Mouse (Mus musculus): ENCODE data around the gene Suds3. TPM values are rescaled to one million over a fixed set of nuclear protein-coding genes. Genes with fewer than 3 reads are reported as not detected.

Suds3 gene
- polyA plus RNA-seq (2012; rRNA removed; ENCODE audit: low replicate concordance): 60.1 and 83.6 TPM in 2 replicates

GRCm38 (mm10) chr5:117115836-117116366 is at the start of gene Suds3:
Gene Suds3 (minus strand): TSS chr5:117116113.

DNA sequence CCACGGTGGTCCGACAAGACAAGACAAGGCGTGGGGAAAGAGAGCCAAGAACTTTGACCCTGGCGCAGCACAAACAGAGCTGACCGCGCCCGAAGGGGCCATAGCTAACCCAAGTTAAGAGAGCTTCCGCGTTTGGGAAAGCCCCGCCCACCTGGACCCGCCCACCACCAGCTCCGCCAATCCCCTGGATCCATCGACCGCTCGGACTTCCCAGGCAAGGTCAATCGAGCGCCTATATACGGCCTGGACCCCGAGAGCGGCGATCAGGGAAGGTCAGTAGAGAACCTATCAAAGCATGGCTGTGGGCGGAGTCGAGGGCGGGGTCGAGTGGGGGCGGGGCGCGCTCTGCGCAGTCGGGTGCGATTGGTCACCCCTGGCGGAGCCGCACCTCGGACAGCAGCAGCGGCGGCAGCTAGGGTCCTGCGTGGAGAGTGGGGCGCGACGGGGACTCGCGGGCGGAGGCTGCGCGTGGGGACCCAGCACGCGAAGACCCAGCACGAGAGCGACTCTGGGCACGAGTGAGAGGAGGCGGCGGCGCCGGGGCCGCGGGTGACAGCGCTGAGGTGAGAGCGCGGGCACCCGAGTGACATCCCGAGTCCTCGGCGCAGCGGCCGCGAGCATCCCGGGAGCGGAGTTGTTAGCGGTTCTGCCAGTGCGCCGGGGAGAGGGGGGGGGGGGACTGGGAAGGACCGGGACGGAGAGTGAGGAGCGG is 4.0 kb upstream of the Suds3 start, which contains the start of gene Taok3:
Gene Taok3, plus strand, starts transcription at position 353 of the 712 bp plus-strand sequence.

Other genes with a start within 250 kb of the Suds3 start
- 11.4 and 14.1 TPM in 2 replicates for gene Taok3, start 4.0 kb upstream of the Suds3 start, polyA plus RNA-seq (2012; rRNA removed; ENCODE audit: low replicate concordance)
- 367 and 385 TPM in 2 replicates for gene Pebp1, start 171.5 kb upstream of the Suds3 start, polyA plus RNA-seq (2012; rRNA removed; ENCODE audit: low replicate concordance)
- gene Vsig10, start 203.0 kb upstream of the Suds3 start, polyA plus RNA-seq (2012; rRNA removed; ENCODE audit: low replicate concordance): 43.6 and 52.4 TPM in 2 replicates
- gene Wsb2, start 241.2 kb upstream of the Suds3 start, polyA plus RNA-seq (2012; rRNA removed; ENCODE audit: low replicate concordance): 96.4 and 196 TPM in 2 replicates

All from duodenum, adult 2 months (tissue).